8 mouse cellular contexts compared by ENCODE assay signal in genomic region chr7:19956341-19956781, GRCm38 (mm10). TPM values are rescaled to one million over a fixed set of nuclear protein-coding genes. Genes with fewer than 3 reads are reported as not detected.
A peak's percentile ranks its signal among the peaks of the same experiment; 100 is the strongest.
DNase-seq lines count a peak whose midpoint lies in the region; ATAC-seq lines count a peak whose summit lies in the region.

No protein-coding gene starts in this region.

- WGBS in midbrain, embryonic 14.5 days = 3% methylated on average over 7 of the region's 7 CpGs

- no peak for ATAC-seq in midbrain, embryonic 14.5 days (ENCODE audit: low FRiP score, low TSS enrichment)
- no peak for ATAC-seq in erythroid progenitor cell, adult 5-6 weeks (replicated peaks; ENCODE audit: low FRiP score, poor library complexity, severe bottlenecking)

- H3K27me3 ChIP-seq in midbrain, embryonic 14.5 days (ENCODE audit: control insufficient read depth, insufficient read depth, low read length) = no peaks in the 10 kb centered on the region

- H3K4me2 ChIP-seq in midbrain, embryonic 14.5 days (ENCODE audit: low read length) = no peak overlapping the region

- H3K27ac ChIP-seq in midbrain, embryonic 14.5 days (replicated peaks; ENCODE audit: low read depth, low read length) = no peak overlapping the region

- H3K4me3 ChIP-seq in midbrain, embryonic 14.5 days (replicated peaks; ENCODE audit: low read depth, low read length) = no peak overlapping the region

- H3K9me3 ChIP-seq in midbrain, embryonic 14.5 days (ENCODE audit: control insufficient read depth, low read length) = no peaks in the 10 kb centered on the region

- no peaks in the 10 kb centered on the region for H3K36me3 ChIP-seq in midbrain, embryonic 14.5 days (ENCODE audit: control insufficient read depth, insufficient read depth, low read length)

- no peak overlapping the region for H3K9ac ChIP-seq in midbrain, embryonic 14.5 days (replicated peaks; ENCODE audit: low read length)

- H3K4me1 ChIP-seq in midbrain, embryonic 14.5 days (ENCODE audit: control insufficient read depth, insufficient read depth, low read length) = no peaks in the 10 kb centered on the region

- DNase-seq in R1 (ENCODE audit: low read depth, low spot score) = peak; percentile 88
- peak; percentile 79 for DNase-seq in cerebellum, adult 8-10 months
- DNase-seq in frontal cortex, adult 2 months (ENCODE audit: extremely low spot score in 1 of 2, low spot score in 1 of 2) = peak; percentile 75 to 97
- DNase-seq in hindlimb bud, embryonic 11.5 days (ENCODE audit: extremely low spot score, low read depth, low spot score) = peak; percentile 80
- DNase-seq in left cerebral cortex, adult 8-10 months (ENCODE audit: low spot score in 2 of 2) = peak; percentile 71 to 92
- peak; percentile 92 for DNase-seq in midbrain, embryonic 14.5 days
- DNase-seq in skeletal muscle tissue, adult 2 months (ENCODE audit: low read depth, low spot score) = peak; percentile 77

RNA-seq across cellular contexts. Expression of gene Igsf23, which starts 5.8 kb away (rescaled TPM):
- 0.08 TPM in 1 of 2 replicates, not detected in the other for polyA plus RNA-seq in frontal cortex, adult 2 months (2012; rRNA removed)
- total RNA-seq in left cerebral cortex, adult 8-10 months (2022) = not detected
- not detected in 2 replicates for polyA plus RNA-seq in midbrain, embryonic 14.5 days (2014; fragmentation: Nextera tagmentation; extraction: Ambion mirVana)
- total RNA-seq in erythroid progenitor cell, adult 5-6 weeks (2015; ENCODE audit: low replicate concordance) = not detected in 2 replicates
- total RNA-seq in erythroid progenitor cell, adult 5-6 weeks (2017; ENCODE audit: low replicate concordance) = 2.4 TPM in 1 of 2 replicates, not detected in the other

RNA-seq across cellular contexts. Expression of gene Ceacam20, which starts 8.9 kb away (rescaled TPM):
- polyA plus RNA-seq in frontal cortex, adult 2 months (2012; rRNA removed) = not detected in 2 replicates
- total RNA-seq in left cerebral cortex, adult 8-10 months (2022) = not detected
- polyA plus RNA-seq in midbrain, embryonic 14.5 days (2014; fragmentation: Nextera tagmentation; extraction: Ambion mirVana) = not detected in 2 replicates
- not detected in 2 replicates for total RNA-seq in erythroid progenitor cell, adult 5-6 weeks (2015; ENCODE audit: low replicate concordance)
- not detected in 2 replicates for total RNA-seq in erythroid progenitor cell, adult 5-6 weeks (2017; ENCODE audit: low replicate concordance)

RNA-seq across cellular contexts. Expression of gene Nlrp9b, which starts 34.9 kb away (rescaled TPM):
- polyA plus RNA-seq in frontal cortex, adult 2 months (2012; rRNA removed) = not detected in 2 replicates
- not detected for total RNA-seq in left cerebral cortex, adult 8-10 months (2022)
- not detected in 2 replicates for polyA plus RNA-seq in midbrain, embryonic 14.5 days (2014; fragmentation: Nextera tagmentation; extraction: Ambion mirVana)
- total RNA-seq in erythroid progenitor cell, adult 5-6 weeks (2015; ENCODE audit: low replicate concordance) = not detected in 2 replicates
- total RNA-seq in erythroid progenitor cell, adult 5-6 weeks (2017; ENCODE audit: low replicate concordance) = not detected in 2 replicates

RNA-seq across cellular contexts. Expression of gene Pvr, which starts 35.4 kb away (rescaled TPM):
- polyA plus RNA-seq in frontal cortex, adult 2 months (2012; rRNA removed) = 12.0 and 14.5 TPM in 2 replicates
- total RNA-seq in left cerebral cortex, adult 8-10 months (2022) = 10 to 100 TPM in 2 of 4 experiments, 1 to 10 TPM in 2; 7.0 to 12.4 (median 10.5) TPM
- polyA plus RNA-seq in midbrain, embryonic 14.5 days (2014; fragmentation: Nextera tagmentation; extraction: Ambion mirVana) = 4.9 and 8.2 TPM in 2 replicates
- 0.72 TPM in 1 of 2 replicates, not detected in the other for total RNA-seq in erythroid progenitor cell, adult 5-6 weeks (2015; ENCODE audit: low replicate concordance)
- total RNA-seq in erythroid progenitor cell, adult 5-6 weeks (2017; ENCODE audit: low replicate concordance) = 0.13 and 2.0 TPM in 2 replicates
